Mouse (Mus musculus) lung, postnatal 0 days (tissue): Measurements from ENCODE around the gene Arhgap31.

Source experiments
- CTCF ChIP-seq: IDR thresholded peaks from 2 replicates; pipeline ENCODE4 v1.5.1; 2016; ENCODE audit warnings: antibody characterized with exemption, mild to moderate bottlenecking
- EP300 ChIP-seq: IDR thresholded peaks from 2 replicates; pipeline ENCODE4 v1.6.1; 2016; ENCODE audit warnings: antibody characterized with exemption, mild to moderate bottlenecking, control low read depth

DNA sequence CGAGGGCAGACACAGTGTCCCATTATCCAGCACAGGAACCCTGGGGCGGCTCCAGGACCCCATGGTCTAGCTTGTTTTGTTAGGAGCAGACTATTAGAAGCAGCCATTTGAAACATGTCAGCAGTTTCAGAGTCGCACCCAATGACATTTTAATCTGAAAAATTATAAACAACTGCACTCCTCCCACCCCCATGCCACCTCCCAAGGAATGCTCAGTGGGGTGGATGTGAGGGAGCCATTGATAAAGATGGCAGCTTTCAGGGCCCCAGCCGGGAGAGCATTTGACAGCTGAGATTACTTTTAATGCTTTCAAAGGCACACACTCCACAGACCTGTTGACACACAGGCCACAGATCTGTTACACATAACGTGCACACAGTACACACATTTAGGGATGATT is 40.7 kb downstream of the Arhgap31 start:
- no peak for TF ChIP-seq CTCF
- TF ChIP-seq EP300 = no peak
